Mouse (Mus musculus): Measurements from ENCODE around the gene Rin1. TPM values are rescaled to one million over a fixed set of nuclear protein-coding genes. Genes with fewer than 3 reads are reported as not detected.
"Not testable (repeated sequence)": the region's sequence is repeated elsewhere in the genome, so short reads cannot be mapped to it uniquely, and the experiment has no call there.

Rin1 gene
- total RNA-seq (2021), result 1 to 10 TPM; 1.3 to 2.1 TPM
- long read RNA-seq, experiment 1, result 0 reads
- long read RNA-seq, experiment 2, result 0 reads

- no peak for DNase-seq
These were observed at the start of gene Rin1 for GRCm38 (mm10) chr19:5050047-5050905. TSS of gene Rin1 (plus strand) at chr19:5050481.

- DNase-seq, result peak; percentile 48
These were observed 48.4 kb upstream of the Rin1 start for GRCm38 (mm10) chr19:5001666-5002406.

GRCm38 (mm10) chr19:5003644-5004043, 46.6 kb upstream of the Rin1 start:
- not testable (repeated sequence) for DNase-seq

GRCm38 (mm10) chr19:5004925-5005324, 45.4 kb upstream of the Rin1 start:
- no peak for DNase-seq

GRCm38 (mm10) chr19:5013138-5013537, 37.1 kb upstream of the Rin1 start:
- DNase-seq, result no peak

- DNase-seq, result no peak
These were observed 35.3 kb upstream of the Rin1 start for GRCm38 (mm10) chr19:5014961-5015398.

- DNase-seq, result no peak
These were observed 34.0 kb upstream of the Rin1 start for GRCm38 (mm10) chr19:5016221-5016742.

- DNase-seq, result peak; percentile 26
These were observed 33.5 kb upstream of the Rin1 start for GRCm38 (mm10) chr19:5016782-5017181.

GRCm38 (mm10) chr19:5017611-5018010, 32.7 kb upstream of the Rin1 start:
- no peak for DNase-seq

- no peak for DNase-seq
These were observed 32.1 kb upstream of the Rin1 start for GRCm38 (mm10) chr19:5018191-5018590.

- no peak for DNase-seq
These were observed 28.9 kb upstream of the Rin1 start for GRCm38 (mm10) chr19:5021416-5021815.

GRCm38 (mm10) chr19:5023621-5024479, 26.4 kb upstream of the Rin1 start, which contains the start of gene Slc29a2:
TSS of gene Slc29a2 (plus strand) at chr19:5023860.
- peak; percentile 92 for DNase-seq

- no peak for DNase-seq
These were observed 24.2 kb upstream of the Rin1 start for GRCm38 (mm10) chr19:5026111-5026510.

GRCm38 (mm10) chr19:5032686-5033085, 17.6 kb upstream of the Rin1 start:
- DNase-seq, result no peak

GRCm38 (mm10) chr19:5036577-5036976, 13.7 kb upstream of the Rin1 start:
- no peak for DNase-seq

- DNase-seq, result peak; percentile 59
These were observed 12.4 kb upstream of the Rin1 start for GRCm38 (mm10) chr19:5037678-5038571.

GRCm38 (mm10) chr19:5038709-5039156, 11.5 kb upstream of the Rin1 start, which contains the start of the genes B4gat1 and AC124502.3:
TSS of gene B4gat1 (plus strand) at chr19:5038826.
TSS of gene AC124502.3 (plus strand) at chr19:5038891.
- peak; percentile 89 for DNase-seq

GRCm38 (mm10) chr19:5039301-5040114, 10.8 kb upstream of the Rin1 start:
- no peak for DNase-seq

GRCm38 (mm10) chr19:5040862-5041523, 9.3 kb upstream of the Rin1 start, which contains the start of gene Brms1:
TSS of gene Brms1 (plus strand) at chr19:5041354.
- DNase-seq, result peak; percentile 88
